Mouse (Mus musculus): ENCODE measurements at regions not wholly inside any gene's neighbourhood (a gene's known extent, or its start where the extent isn't known, plus 50 kb on each side); places are given as distances from the start of the nearest gene placed in this dataset.

- Histone ChIP-seq H3K9ac (ENCODE audit: low read depth, low read length) (no peak overlapping the region), H3K4me3 (replicated peaks; ENCODE audit: low read depth, low read length) (no peak overlapping the region), H3K4me2 (ENCODE audit: low read length) (no peak overlapping the region), H3K27me3 (ENCODE audit: insufficient read depth, low read length) (no peaks in the 10 kb centered on the region), H3K4me1 (replicated peaks; ENCODE audit: insufficient read depth, low read length) (no peaks in the 10 kb centered on the region), H3K9me3 (replicated peaks; ENCODE audit: low read length) (no peaks in the 10 kb centered on the region), H3K27ac (no peak overlapping the region), H3K36me3 (ENCODE audit: insufficient read depth, low read length) (no peaks in the 10 kb centered on the region)
- TF ChIP-seq CTCF (IDR thresholded peaks at IDR 0.05; ENCODE audit: low read depth), result peak; percentile 95
- DNase-seq (ENCODE audit: low spot score) (peak; percentile 79), ATAC-seq (replicated peaks; ENCODE audit: low FRiP score, low read depth) (no peak)
- WGBS, result 10% methylated on average over 3 of the region's 3 CpGs
These were observed 54.6 kb upstream of the Cit start for GRCm38 (mm10) chr5:115790436-115790835.
